Mouse (Mus musculus) heart, embryonic 13.5 days (tissue): Measurements from ENCODE around the gene Rheb. TPM values are rescaled to one million over a fixed set of nuclear protein-coding genes. Genes with fewer than 3 reads are reported as not detected.

Experiments used
- ATAC-seq: fragments of 200-750 bp; cut with Nextera tagmentation; 2 replicates; pipeline ENCODE4 v1.8.0; 2017; ENCODE audit warnings: moderate TSS enrichment; ENCODE audit not compliant: insufficient number of reproducible peaks, low FRiP score, low TSS enrichment; ENCODE audit errors: extremely low read depth
- H3K27ac ChIP-seq: fragments of 300-500 bp; sonication (generic); replicated peaks from 2 replicates; pipeline ENCODE4 v1.5.1; 2015; ENCODE audit warnings: moderate library complexity, mild to moderate bottlenecking, inconsistent platforms
- H3K27me3 ChIP-seq: fragments of 300-500 bp; sonication (generic); replicated peaks from 2 replicates; pipeline ENCODE4 v1.6.1; 2015; ENCODE audit warnings: mild to moderate bottlenecking, inconsistent platforms
- H3K36me3 ChIP-seq: fragments of 300-500 bp; sonication (generic); 2 replicates; pipeline ENCODE4 v1.6.1; 2015; ENCODE audit warnings: mild to moderate bottlenecking, inconsistent platforms
- H3K4me1 ChIP-seq: fragments of 300-500 bp; sonication (generic); 2 replicates; pipeline ENCODE4 v1.6.1; 2015; ENCODE audit warnings: inconsistent platforms
- H3K4me2 ChIP-seq: fragments of 300-500 bp; sonication (generic); 2 replicates; pipeline ENCODE4 v1.6.1; 2015; ENCODE audit warnings: inconsistent platforms, mild to moderate bottlenecking, moderate library complexity
- H3K4me3 ChIP-seq: fragments of 300-500 bp; sonication (generic); 2 replicates; pipeline ENCODE4 v1.5.1; 2015; ENCODE audit warnings: moderate library complexity, mild to moderate bottlenecking, inconsistent platforms
- H3K9ac ChIP-seq: fragments of 300-500 bp; sonication (generic); 2 replicates; pipeline ENCODE4 v1.6.1; 2015; ENCODE audit warnings: inconsistent platforms, mild to moderate bottlenecking, moderate library complexity
- H3K9me3 ChIP-seq: fragments of 300-500 bp; sonication (generic); 2 replicates; pipeline ENCODE4 v1.6.1; 2016; ENCODE audit warnings: inconsistent platforms
- WGBS: fragments of 180-500 bp; shearing (Covaris S2); methylation state at CpG from one replicate; pipeline ENCODE4 v1.1.7; 2015; ENCODE audit warnings: mixed read lengths; 5-methylcytosine and 5-hydroxymethylcytosine counted together
- polyA plus RNA-seq: library from polyadenylated mRNA; unstranded; fragments of >200 nt; fragmentation: Nextera tagmentation; extraction: Ambion mirVana; gene quantifications from 2 replicates; pipeline ENCODE4 v1.2.1, GENCODE M21; 2015

Rheb gene
- polyA plus RNA-seq, 1 experiment from 2014 or later: 235 TPM

GRCm38 (mm10) chr5:24821403-24821841, 21.0 kb downstream of the Rheb start:
- no peak overlapping the region for H3K4me3 ChIP-seq
- no peak overlapping the region for H3K4me2 ChIP-seq
- ATAC-seq: no peak
- WGBS: 31% methylated on average over 3 of the region's 3 CpGs
- H3K9me3 ChIP-seq: no peaks in the 10 kb centered on the region
- H3K9ac ChIP-seq: 0 out of 2 replicates have a peak overlapping the region, but pooled peaks have one; percentile 3
- H3K36me3 ChIP-seq: peaks cover 18% of the 10 kb centered on the region
- peak overlapping the region; percentile 8 for H3K27ac ChIP-seq
- peaks cover 54% of the 10 kb centered on the region for H3K4me1 ChIP-seq
- H3K27me3 ChIP-seq: no peaks in the 10 kb centered on the region

- WGBS: 68% methylated on average over 5 of the region's 5 CpGs
- no peak overlapping the region for H3K4me2 ChIP-seq
- peaks cover 46% of the 10 kb centered on the region for H3K4me1 ChIP-seq
- H3K27me3 ChIP-seq: no peaks in the 10 kb centered on the region
- H3K27ac ChIP-seq: peak overlapping the region; percentile 8
- ATAC-seq: no peak
- H3K36me3 ChIP-seq: peaks cover 26% of the 10 kb centered on the region
- no peak overlapping the region for H3K4me3 ChIP-seq
- H3K9me3 ChIP-seq: no peaks in the 10 kb centered on the region
- no peak overlapping the region for H3K9ac ChIP-seq
Measured at GRCm38 (mm10) chr5:24820627-24821026, 21.8 kb downstream of the Rheb start.

DNA sequence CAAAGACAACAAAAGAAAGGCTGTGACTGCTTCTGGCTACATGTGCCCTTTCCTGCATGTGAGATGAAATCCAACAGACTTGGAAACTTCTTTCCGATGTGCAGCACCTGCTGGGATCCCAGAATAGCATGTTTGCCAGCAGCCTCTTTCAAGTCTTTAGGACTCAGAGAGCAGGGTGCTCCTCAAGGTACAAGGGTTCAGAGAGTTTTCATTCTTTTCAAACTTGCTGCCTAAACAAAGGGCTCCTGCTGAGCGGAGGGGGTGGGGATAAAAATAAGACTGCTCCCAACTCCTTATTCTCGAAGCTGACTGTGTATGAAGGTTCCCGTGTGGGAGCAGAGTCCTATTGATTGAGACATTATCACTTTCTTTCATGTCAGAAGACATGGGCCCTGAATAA, 25.2 kb downstream of the Rheb start:
- peaks cover 60% of the 10 kb centered on the region for H3K36me3 ChIP-seq
- no peaks in the 10 kb centered on the region for H3K9me3 ChIP-seq
- H3K4me2 ChIP-seq: no peak overlapping the region
- no peak for ATAC-seq
- H3K27me3 ChIP-seq: no peaks in the 10 kb centered on the region
- WGBS: 75% methylated on average over 4 of the region's 4 CpGs
- no peak overlapping the region for H3K27ac ChIP-seq
- H3K4me1 ChIP-seq: peaks cover 28% of the 10 kb centered on the region
- no peak overlapping the region for H3K9ac ChIP-seq
- no peak overlapping the region for H3K4me3 ChIP-seq

DNA sequence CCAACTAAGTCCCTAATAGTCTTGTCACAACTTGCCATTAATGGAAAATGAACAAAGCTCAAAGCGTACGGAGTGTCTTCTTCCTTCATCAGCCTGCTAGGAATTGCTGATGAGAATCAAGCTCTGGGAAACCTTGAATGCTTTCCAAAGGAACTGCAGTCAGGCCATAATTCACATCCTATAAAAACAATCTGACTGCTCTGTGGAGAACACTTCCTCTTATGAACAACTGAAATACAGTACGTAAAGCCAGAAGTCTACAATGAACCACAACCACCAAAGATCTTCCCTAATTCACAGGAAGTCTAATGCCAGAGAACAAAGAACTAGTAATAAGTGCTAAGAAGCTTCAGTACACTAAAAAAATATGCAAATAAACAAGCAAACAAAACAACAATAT, 28.5 kb downstream of the Rheb start:
- 77% methylated on average over 3 of the region's 3 CpGs for WGBS
- no peak overlapping the region for H3K9ac ChIP-seq
- H3K36me3 ChIP-seq: peaks cover 88% of the 10 kb centered on the region
- no peak overlapping the region for H3K27ac ChIP-seq
- no peaks in the 10 kb centered on the region for H3K9me3 ChIP-seq
- H3K4me3 ChIP-seq: no peak overlapping the region
- no peaks in the 10 kb centered on the region for H3K27me3 ChIP-seq
- H3K4me2 ChIP-seq: no peak overlapping the region
- no peak for ATAC-seq
- 0 out of 2 replicates have a peak, but pooled peaks cover 9% of the 10 kb centered on the region for H3K4me1 ChIP-seq

GRCm38 (mm10) chr5:24813005-24813404, 29.4 kb downstream of the Rheb start:
- H3K36me3 ChIP-seq: peaks cover 92% of the 10 kb centered on the region
- 0 out of 2 replicates have a peak, but pooled peaks cover 9% of the 10 kb centered on the region for H3K4me1 ChIP-seq
- H3K9me3 ChIP-seq: no peaks in the 10 kb centered on the region
- ATAC-seq: no peak
- no peak overlapping the region for H3K4me3 ChIP-seq
- H3K9ac ChIP-seq: no peak overlapping the region
- no peaks in the 10 kb centered on the region for H3K27me3 ChIP-seq
- H3K27ac ChIP-seq: 0 out of 2 replicates have a peak overlapping the region, but pooled peaks have one; percentile 21
- H3K4me2 ChIP-seq: no peak overlapping the region
- WGBS: 68% methylated on average over 4 of the region's 4 CpGs

- Histone ChIP-seq H3K9ac (no peak overlapping the region), H3K27me3 (no peaks in the 10 kb centered on the region), H3K27ac (no peak overlapping the region), H3K4me2 (no peak overlapping the region), H3K4me3 (no peak overlapping the region), H3K9me3 (no peaks in the 10 kb centered on the region), H3K4me1 (peaks cover 17% of the 10 kb centered on the region), H3K36me3 (peaks cover 88% of the 10 kb centered on the region)
- ATAC-seq: no peak
- 74% methylated on average over 6 of the region's 6 CpGs for WGBS
Measured at GRCm38 (mm10) chr5:24805222-24805621, 37.2 kb downstream of the Rheb start.

GRCm38 (mm10) chr5:24804661-24805060, 37.8 kb downstream of the Rheb start:
- ATAC-seq: no peak
- Histone ChIP-seq H3K27ac (no peak overlapping the region), H3K4me3 (no peak overlapping the region), H3K4me2 (no peak overlapping the region), H3K9ac (no peak overlapping the region), H3K9me3 (no peaks in the 10 kb centered on the region), H3K36me3 (peaks cover 84% of the 10 kb centered on the region), H3K27me3 (no peaks in the 10 kb centered on the region), H3K4me1 (peaks cover 17% of the 10 kb centered on the region)
- WGBS: 84% methylated on average over 8 of the region's 8 CpGs

- no peak overlapping the region for H3K4me2 ChIP-seq
- H3K27me3 ChIP-seq: no peaks in the 10 kb centered on the region
- 48% methylated on average over 6 of the region's 6 CpGs for WGBS
- no peak overlapping the region for H3K4me3 ChIP-seq
- H3K27ac ChIP-seq: peak overlapping the region; percentile 2; the same call in 1 of the 2 replicates
- H3K9me3 ChIP-seq: no peaks in the 10 kb centered on the region
- peaks cover 24% of the 10 kb centered on the region for H3K4me1 ChIP-seq
- peaks cover 60% of the 10 kb centered on the region for H3K36me3 ChIP-seq
- H3K9ac ChIP-seq: 0 out of 2 replicates have a peak overlapping the region, but pooled peaks have one; percentile 17
- no peak for ATAC-seq
Measured at GRCm38 (mm10) chr5:24801841-24802624, 40.4 kb downstream of the Rheb start.

- ATAC-seq: no peak
- Histone ChIP-seq H3K27me3 (no peaks in the 10 kb centered on the region), H3K27ac (peak overlapping the region; percentile 12; the same call in 1 of the 2 replicates), H3K9me3 (no peaks in the 10 kb centered on the region), H3K36me3 (peaks cover 44% of the 10 kb centered on the region), H3K9ac (no peak overlapping the region), H3K4me1 (peaks cover 24% of the 10 kb centered on the region), H3K4me3 (no peak overlapping the region), H3K4me2 (no peak overlapping the region)
Measured at GRCm38 (mm10) chr5:24800416-24800815, 42.0 kb downstream of the Rheb start.

GRCm38 (mm10) chr5:24798639-24799038, 43.8 kb downstream of the Rheb start:
- peaks cover 26% of the 10 kb centered on the region for H3K36me3 ChIP-seq
- no peak overlapping the region for H3K9ac ChIP-seq
- no peak for ATAC-seq
- H3K9me3 ChIP-seq: no peaks in the 10 kb centered on the region
- H3K27me3 ChIP-seq: no peaks in the 10 kb centered on the region
- H3K4me3 ChIP-seq: no peak overlapping the region
- H3K4me2 ChIP-seq: no peak overlapping the region
- H3K4me1 ChIP-seq: peaks cover 24% of the 10 kb centered on the region
- H3K27ac ChIP-seq: no peak overlapping the region
- WGBS: 45% methylated on average over 10 of the region's 10 CpGs

GRCm38 (mm10) chr5:24797858-24798257, 44.6 kb downstream of the Rheb start:
- no peak overlapping the region for H3K4me3 ChIP-seq
- no peaks in the 10 kb centered on the region for H3K9me3 ChIP-seq
- H3K9ac ChIP-seq: no peak overlapping the region
- H3K36me3 ChIP-seq: peaks cover 19% of the 10 kb centered on the region
- no peak overlapping the region for H3K4me2 ChIP-seq
- H3K27me3 ChIP-seq: no peaks in the 10 kb centered on the region
- ATAC-seq: no peak
- no peak overlapping the region for H3K27ac ChIP-seq
- 56% methylated on average over 7 of the region's 7 CpGs for WGBS
- H3K4me1 ChIP-seq: peaks cover 23% of the 10 kb centered on the region

DNA sequence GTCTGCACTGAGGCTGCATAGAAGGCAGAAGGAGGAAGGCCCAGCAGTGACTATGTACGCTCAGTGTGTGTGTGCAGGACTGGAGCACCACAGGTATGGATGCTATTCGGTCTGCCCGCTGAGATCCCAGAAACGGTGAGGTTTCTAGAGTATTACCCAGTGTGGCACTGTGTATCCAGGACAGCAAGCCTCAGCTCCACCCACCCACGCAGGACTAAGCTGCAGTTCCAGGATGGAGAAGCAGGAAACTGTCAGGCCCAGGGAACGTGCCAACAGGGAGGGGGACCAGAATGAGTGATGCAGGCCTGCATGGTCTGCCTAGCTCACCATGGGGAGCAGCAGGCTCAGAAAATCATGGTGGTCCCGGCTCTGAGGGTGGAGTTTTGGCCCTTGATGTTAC, 49.5 kb downstream of the Rheb start:
- Histone ChIP-seq H3K27ac (no peak overlapping the region), H3K9ac (no peak overlapping the region), H3K4me2 (no peak overlapping the region), H3K4me1 (no peaks in the 10 kb centered on the region), H3K4me3 (no peak overlapping the region), H3K27me3 (no peaks in the 10 kb centered on the region), H3K9me3 (no peaks in the 10 kb centered on the region), H3K36me3 (no peaks in the 10 kb centered on the region)
- WGBS: 61% methylated on average over 7 of the region's 7 CpGs
- no peak for ATAC-seq
